ENCODE assay signal across 8 mouse cellular contexts in the genomic region with DNA sequence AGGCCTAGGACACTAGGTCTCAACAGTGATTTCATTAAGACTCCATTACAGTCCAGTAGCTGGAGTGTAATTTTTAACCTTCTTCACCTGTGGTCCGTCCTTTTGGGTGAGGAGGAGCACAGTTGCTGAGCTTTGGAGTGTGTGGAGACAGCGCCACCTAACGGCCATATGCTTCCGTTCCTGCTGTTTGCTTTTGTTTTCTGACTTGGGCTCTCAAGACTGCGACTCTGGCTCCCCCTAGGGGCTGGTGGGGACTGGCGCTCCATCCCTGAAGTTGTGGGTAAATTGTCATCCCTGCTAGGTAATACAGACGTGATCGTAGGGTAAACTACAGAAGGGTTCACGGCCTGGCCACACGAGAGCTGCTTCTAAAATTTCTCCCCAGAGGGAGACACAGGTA. TPM values are rescaled to one million over a fixed set of nuclear protein-coding genes. Genes with fewer than 3 reads are reported as not detected.
DNase-seq lines count a peak whose midpoint lies in the region; ATAC-seq and TF ChIP-seq lines count a peak whose summit lies in the region.

No protein-coding gene starts in this region.

- no peak overlapping the region for H3K9ac ChIP-seq in limb, embryonic 12.5 days (replicated peaks)
- no peak overlapping the region for H3K9ac ChIP-seq in midbrain, postnatal 0 days (replicated peaks; ENCODE audit: low read length, poor library complexity, severe bottlenecking)

- WGBS in limb, embryonic 12.5 days, result under 1% methylated on average over 10 of the region's 10 CpGs
- 2% methylated on average over 10 of the region's 10 CpGs for WGBS in midbrain, postnatal 0 days

- DNase-seq in 3134 (ENCODE audit: extremely low read depth, insufficient read length, low spot score), result peak; percentile 53
- peak; percentile 85 for DNase-seq in adrenal gland, adult 8-10 months
- peak; percentile 94 for DNase-seq in embryo, embryonic 11.5 days (ENCODE audit: low read depth, low spot score)
- peak; percentile 41 for DNase-seq in gonadal fat pad, adult 2 months (ENCODE audit: low read depth)
- DNase-seq in kidney, adult 9 months, result peak; percentile 97
- DNase-seq in midbrain, postnatal 0 days (ENCODE audit: low spot score), result peak; percentile 95
- peak; percentile 85 to 96 for DNase-seq in spleen, postnatal 10 days (ENCODE audit: low spot score in 2 of 2)

- no peak overlapping the region for H3K27ac ChIP-seq in limb, embryonic 12.5 days
- H3K27ac ChIP-seq in midbrain, postnatal 0 days (ENCODE audit: low read depth, low read length), result no peak overlapping the region

- no peaks in the 10 kb centered on the region for H3K4me1 ChIP-seq in limb, embryonic 12.5 days (replicated peaks)
- H3K4me1 ChIP-seq in midbrain, postnatal 0 days (ENCODE audit: insufficient read depth, low read length), result no peaks in the 10 kb centered on the region

- H3K9me3 ChIP-seq in limb, embryonic 12.5 days, result no peaks in the 10 kb centered on the region
- H3K9me3 ChIP-seq in midbrain, postnatal 0 days (ENCODE audit: low read length), result no peaks in the 10 kb centered on the region

- peaks cover 6% of the 10 kb centered on the region; the same call in 1 of the 2 replicates for H3K27me3 ChIP-seq in limb, embryonic 12.5 days
- H3K27me3 ChIP-seq in midbrain, postnatal 0 days (ENCODE audit: insufficient read depth, low read length), result peaks cover 3% of the 10 kb centered on the region

- no peak overlapping the region for H3K4me2 ChIP-seq in limb, embryonic 12.5 days
- H3K4me2 ChIP-seq in midbrain, postnatal 0 days (ENCODE audit: low read depth, low read length, poor library complexity, severe bottlenecking), result no peak overlapping the region

- no peak overlapping the region for H3K4me3 ChIP-seq in limb, embryonic 12.5 days (replicated peaks)
- H3K4me3 ChIP-seq in midbrain, postnatal 0 days (ENCODE audit: low read depth, low read length), result no peak overlapping the region

- no peaks in the 10 kb centered on the region for H3K36me3 ChIP-seq in limb, embryonic 12.5 days
- H3K36me3 ChIP-seq in midbrain, postnatal 0 days (ENCODE audit: insufficient read depth, low read length), result no peaks in the 10 kb centered on the region

- ATAC-seq in limb, embryonic 12.5 days (ENCODE audit: insufficient number of reproducible peaks, insufficient read depth, low FRiP score, low TSS enrichment, low read depth), result peak; percentile 37; the same call in 1 of the 2 replicates
- peak; percentile 82 for ATAC-seq in midbrain, postnatal 0 days (ENCODE audit: low FRiP score)

- TF ChIP-seq CTCF in midbrain, postnatal 0 days (IDR thresholded peaks at IDR 0.05), result peak; percentile 100

RNA-seq across cellular contexts. Expression of a gene that starts 39.3 kb away (rescaled TPM):
- total RNA-seq in adrenal gland, adult 8-10 months (2022), result 10 to 100 TPM in 2 of 4 experiments, 1 to 10 TPM in 2; 5.6 to 11.7 (median 8.7) TPM
- 9.2 and 10.7 TPM in 2 replicates for polyA plus RNA-seq in gonadal fat pad, adult 2 months (2012; rRNA removed)
- 18.7 and 19.0 TPM in 2 replicates for polyA plus RNA-seq in limb, embryonic 12.5 days (2016; fragmentation: Nextera tagmentation; extraction: Ambion mirVana)
- 101 and 114 TPM in 2 replicates for total RNA-seq in midbrain, postnatal 0 days (2014; rRNA removed)
- polyA plus RNA-seq in midbrain, postnatal 0 days (2015; fragmentation: Nextera tagmentation; extraction: Ambion mirVana), result 208 and 217 TPM in 2 replicates

RNA-seq across cellular contexts. Expression of a gene that starts 48.0 kb away (rescaled TPM):
- total RNA-seq in adrenal gland, adult 8-10 months (2022), result 10 to 100 TPM; 17.5 to 29.9 (median 21.7) TPM
- polyA plus RNA-seq in gonadal fat pad, adult 2 months (2012; rRNA removed), result 112 and 132 TPM in 2 replicates
- 19.3 and 20.4 TPM in 2 replicates for polyA plus RNA-seq in limb, embryonic 12.5 days (2016; fragmentation: Nextera tagmentation; extraction: Ambion mirVana)
- total RNA-seq in midbrain, postnatal 0 days (2014; rRNA removed), result 13.8 and 20.2 TPM in 2 replicates
- 17.0 and 19.0 TPM in 2 replicates for polyA plus RNA-seq in midbrain, postnatal 0 days (2015; fragmentation: Nextera tagmentation; extraction: Ambion mirVana)

RNA-seq across cellular contexts. Expression of a gene that starts 50.2 kb away (rescaled TPM):
- total RNA-seq in adrenal gland, adult 8-10 months (2022), result not detected
- not detected in 2 replicates for polyA plus RNA-seq in gonadal fat pad, adult 2 months (2012; rRNA removed)
- polyA plus RNA-seq in limb, embryonic 12.5 days (2016; fragmentation: Nextera tagmentation; extraction: Ambion mirVana), result not detected in 2 replicates
- not detected in 2 replicates for total RNA-seq in midbrain, postnatal 0 days (2014; rRNA removed)
- not detected in 2 replicates for polyA plus RNA-seq in midbrain, postnatal 0 days (2015; fragmentation: Nextera tagmentation; extraction: Ambion mirVana)

Comparison
In these comparisons a context has a peak if more than half of its experiments do, and no peak if none do; other contexts are left out.
1. DNase-seq: peak in every context shown above with its lines; median percentile 97 in kidney, adult 9 months; 95 in midbrain, postnatal 0 days; 94 in embryo, embryonic 11.5 days; 90 in spleen, postnatal 10 days; 85 in adrenal gland, adult 8-10 months; 53 in 3134; 41 in gonadal fat pad, adult 2 months.
2. RNA of a gene that starts 39.3 kb away (polyA plus RNA-seq): 208 to 217 TPM in midbrain, postnatal 0 days; 18.7 to 19.0 TPM in limb, embryonic 12.5 days and 9.2 to 10.7 TPM in gonadal fat pad, adult 2 months; every median in the first group is over 10 times any median in the second.